Mouse (Mus musculus): ENCODE data around the gene Plpp3.

DNA sequence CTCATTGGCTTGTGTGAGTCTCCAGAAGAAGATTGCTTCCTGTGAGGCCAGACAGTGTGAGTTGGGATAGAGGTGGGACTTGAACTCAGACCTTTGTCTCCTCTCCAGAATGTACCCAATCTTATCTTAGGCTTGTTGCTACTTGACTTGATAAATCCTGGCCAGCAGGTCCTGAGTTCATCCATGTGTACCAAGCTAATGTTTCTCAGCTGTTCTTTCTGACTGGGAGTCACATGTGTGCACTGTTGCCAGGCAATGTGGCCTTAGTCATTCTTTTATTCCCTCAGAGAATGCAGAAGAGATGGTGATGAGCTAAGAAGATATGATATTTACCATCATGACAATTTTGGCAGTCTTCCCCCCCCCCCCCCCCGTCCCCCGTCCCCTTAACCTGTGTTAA is 115.9 kb downstream of the Plpp3 start:
- TF ChIP-seq CTCF (conservative IDR thresholded peaks at IDR 0.05; ENCODE audit: low read length), result no peak
- no peak for TF ChIP-seq NANOG (IDR thresholded peaks at IDR 0.05; ENCODE audit: borderline replicate concordance, low read length)
